Mouse (Mus musculus): ENCODE measurements at regions not wholly inside any gene's neighbourhood (a gene's known extent, or its start where the extent isn't known, plus 50 kb on each side); places are given as distances from the start of the nearest gene placed in this dataset.

GRCm38 (mm10) chr7:137745575-137745974, 308.2 kb downstream of the Glrx3 start:
- intact Hi-C loops (cut with DNase I): no loop called here
- no peak for DNase-seq

DNA sequence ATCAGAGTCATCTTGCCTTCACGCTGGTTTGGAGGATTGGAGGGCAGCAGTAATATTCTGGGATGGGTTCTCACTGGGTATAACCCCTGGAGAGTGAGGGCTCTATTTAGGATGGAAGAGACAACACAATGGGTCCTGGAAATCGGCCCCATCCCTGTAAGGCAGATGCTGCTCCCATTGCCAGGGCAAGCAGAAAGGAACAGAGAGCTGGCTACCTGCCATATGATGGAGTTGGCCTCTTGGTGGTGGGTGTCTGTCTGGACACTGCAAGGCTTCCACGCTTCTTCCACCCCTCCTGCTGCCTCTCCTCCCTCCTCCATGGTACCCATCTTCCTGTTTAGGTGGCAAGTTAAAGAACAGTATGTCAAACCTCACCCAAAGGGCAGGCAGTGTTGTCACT, 308.6 kb downstream of the Glrx3 start:
- DNase-seq: peak; percentile 39
- intact Hi-C loops (cut with DNase I): no loop called here

DNA sequence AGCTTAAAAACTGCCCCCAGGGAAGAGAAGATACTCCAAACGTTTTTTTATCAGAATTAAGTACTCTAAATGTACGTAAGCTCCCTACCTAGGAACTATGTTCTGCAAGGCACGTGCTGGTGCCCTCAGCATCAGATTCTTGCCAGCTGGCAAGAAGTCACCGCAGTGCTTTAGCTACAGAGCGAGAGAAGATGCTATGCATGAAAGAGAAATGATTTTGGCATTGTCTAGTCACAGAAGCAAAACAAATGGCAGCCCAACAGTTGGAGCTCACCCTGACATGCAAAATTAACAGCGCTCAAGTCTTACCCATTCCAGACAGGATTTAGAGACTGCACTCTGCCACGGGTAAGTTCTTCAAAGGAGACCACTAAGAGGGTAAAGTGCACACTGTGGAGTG, 311.5 kb downstream of the Glrx3 start:
- intact Hi-C loops (cut with DNase I): no loop called here
- peak; percentile 49 for DNase-seq

DNA sequence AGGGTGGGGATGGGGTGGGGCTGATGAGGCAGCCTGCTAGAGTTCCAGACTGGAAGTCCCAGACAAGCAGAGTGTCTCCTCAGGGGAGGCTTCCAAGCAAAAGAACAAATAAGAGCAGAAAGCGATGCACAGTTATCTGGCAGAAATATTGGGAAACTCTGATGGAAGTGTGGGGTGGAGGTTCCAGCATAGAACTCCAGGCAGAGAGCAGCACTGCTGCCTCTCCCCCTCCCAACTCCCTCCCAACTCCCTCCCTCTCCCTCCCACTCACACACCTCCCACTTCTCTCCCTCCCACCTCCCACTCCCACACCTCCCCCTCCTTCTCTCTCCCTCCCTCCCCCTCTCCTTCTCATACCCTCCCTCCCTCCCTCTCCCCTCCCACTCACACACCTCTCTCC, 313.3 kb downstream of the Glrx3 start:
- intact Hi-C loops (cut with DNase I): no loop called here
- no peak for DNase-seq

GRCm38 (mm10) chr7:137751151-137751859, 313.9 kb downstream of the Glrx3 start:
- no peak for DNase-seq
- intact Hi-C loops (cut with DNase I): no loop called here

DNA sequence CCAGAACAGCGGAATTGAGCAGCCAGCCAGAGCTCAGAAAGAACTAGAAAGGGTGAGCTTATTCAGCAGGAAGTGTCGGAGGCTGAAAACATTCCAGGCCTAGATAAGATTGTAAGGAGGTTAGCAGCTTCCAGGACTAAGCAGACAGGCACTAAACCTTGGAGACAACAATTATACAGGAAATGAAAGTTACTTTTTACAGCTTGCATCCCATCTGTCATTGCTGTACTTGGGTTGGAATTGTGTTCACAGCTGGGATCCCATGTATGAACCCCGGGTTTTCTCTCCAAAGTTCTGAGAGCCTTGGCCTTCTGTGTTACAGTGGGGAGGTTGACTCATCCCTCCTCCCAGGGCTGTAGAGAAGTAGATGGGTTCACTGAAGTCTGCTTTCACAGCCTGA, 328.5 kb downstream of the Glrx3 start:
- no peak for DNase-seq
- intact Hi-C loops (cut with DNase I): no loop called here

DNA sequence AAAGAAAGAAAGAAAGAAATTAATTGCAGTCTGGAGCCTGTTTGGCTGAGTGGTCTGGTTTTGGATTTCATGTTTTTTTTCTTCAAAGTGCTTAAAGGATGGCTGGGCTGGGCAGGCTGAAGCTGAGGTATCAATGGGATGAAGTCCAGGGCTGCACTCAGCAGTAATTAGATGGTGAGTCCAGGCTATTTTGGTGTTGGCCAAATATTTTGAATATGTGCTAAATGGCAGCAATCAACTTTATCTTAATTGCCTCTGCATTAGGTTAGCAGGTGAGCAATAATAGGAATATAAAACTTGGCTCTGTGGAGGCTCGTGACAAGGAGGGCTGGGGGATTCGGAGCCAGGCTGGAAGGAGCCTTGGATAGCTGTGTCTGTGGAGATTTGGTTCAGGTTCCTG, 329.3 kb downstream of the Glrx3 start:
- intact Hi-C loops (cut with DNase I): no loop called here
- DNase-seq: no peak

DNA sequence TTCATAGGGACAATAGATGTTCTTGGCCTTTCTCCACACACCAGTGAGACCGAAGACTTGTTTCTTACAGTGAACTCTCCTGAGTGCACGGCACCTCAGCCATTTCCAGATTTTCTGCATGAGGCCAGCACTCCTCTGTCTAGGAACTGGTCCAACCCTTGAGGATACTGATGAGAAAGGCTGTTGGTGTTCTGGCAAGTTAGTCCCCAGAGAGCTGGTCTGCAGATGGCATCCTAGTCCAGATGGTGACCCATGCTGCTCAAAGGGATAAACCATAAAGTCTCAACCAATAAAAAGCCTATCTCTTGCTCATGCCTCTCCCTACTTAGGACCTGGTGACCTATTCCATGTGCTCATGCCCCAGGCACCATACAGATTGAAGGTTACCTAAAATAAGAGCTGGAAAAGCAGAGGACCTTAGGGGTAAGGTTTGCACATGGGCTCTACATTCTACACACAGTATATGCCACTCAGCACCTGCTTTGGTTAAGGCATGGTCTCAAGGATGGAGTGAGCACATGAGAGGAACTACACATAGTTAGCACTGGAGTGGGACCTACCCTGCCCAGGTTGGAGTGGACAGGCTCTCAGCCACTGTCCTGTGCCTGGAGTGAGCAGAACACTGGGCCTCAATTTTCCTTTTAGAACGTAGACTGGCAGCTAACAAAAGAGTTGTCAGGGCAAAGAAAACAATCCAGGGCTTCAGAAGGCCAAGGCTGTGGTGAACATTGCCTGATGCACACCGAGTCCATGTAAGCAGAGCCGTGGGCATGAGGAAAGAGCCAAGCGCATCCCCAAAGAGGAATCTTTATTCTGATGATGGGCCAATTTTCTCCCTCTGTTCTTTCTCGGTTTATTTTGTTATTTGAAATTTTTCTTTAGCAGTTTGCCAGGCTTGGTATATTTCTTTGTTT, 335.9 kb downstream of the Glrx3 start:
- peak; percentile 40 for DNase-seq
- intact Hi-C loops (cut with DNase I): no loop called here

GRCm38 (mm10) chr7:137773965-137774310, 336.5 kb downstream of the Glrx3 start:
- DNase-seq: no peak
- intact Hi-C loops (cut with DNase I): no loop called here

DNA sequence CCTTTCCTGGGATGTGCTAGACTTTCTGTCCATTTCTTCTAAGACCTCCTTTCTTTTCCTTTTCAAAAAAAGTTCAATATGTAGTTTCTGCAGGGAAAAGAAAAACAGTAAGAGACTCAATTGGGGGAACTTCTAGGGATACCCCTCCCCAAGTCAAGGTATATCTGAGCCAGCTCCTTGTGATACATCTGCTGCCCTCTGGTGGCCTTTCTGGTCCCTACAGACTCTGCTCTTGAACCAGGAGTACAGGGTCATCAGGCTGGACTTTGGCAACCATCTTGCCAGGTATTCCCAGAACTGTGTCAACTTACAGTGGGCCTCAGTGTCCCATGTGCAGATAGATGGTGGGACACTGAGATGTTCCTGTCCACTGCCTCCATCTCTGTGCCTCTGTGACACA, 346.5 kb downstream of the Glrx3 start:
- DNase-seq: peak; percentile 48
- intact Hi-C loops (cut with DNase I): no loop called here

DNA sequence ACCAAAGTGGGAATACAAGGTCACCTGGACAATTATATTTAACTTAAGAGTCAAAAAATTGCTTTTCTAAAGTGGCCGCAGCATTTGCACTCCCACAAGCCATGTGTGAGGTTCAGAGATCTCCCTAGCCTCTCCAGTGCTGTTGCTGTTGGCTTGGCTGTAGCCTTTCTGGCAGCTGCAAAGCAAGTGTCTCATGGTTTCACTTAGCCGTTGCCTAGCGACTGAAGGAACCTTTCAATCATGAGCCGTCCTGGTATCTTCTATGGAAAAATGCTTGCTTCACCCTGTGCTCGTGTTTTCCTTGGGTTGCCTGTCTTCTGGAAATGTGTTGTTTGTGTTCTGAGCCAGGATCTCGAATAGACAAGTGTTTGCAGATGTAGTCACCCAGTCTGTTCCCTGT, 367.9 kb downstream of the Glrx3 start:
- peak; percentile 45 for DNase-seq
- intact Hi-C loops (cut with DNase I): no loop called here

DNA sequence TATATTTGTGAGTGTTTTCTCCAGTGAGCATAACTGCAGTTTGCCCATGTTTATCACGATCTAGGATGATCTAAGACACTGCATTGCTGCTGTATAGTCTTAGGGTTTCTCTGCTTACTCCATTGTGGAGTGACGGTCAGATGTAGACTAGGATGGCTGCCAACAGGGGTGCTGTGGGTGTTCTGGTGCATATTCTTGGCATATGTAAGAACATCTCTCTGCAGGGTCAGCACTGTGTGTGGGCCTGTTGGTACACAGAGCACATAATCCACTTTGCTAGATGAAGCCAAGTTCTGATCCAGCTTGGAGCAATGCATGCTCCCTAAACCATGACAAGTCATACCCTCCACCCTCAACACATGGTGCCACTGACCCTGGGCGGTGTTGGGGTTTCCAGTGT, 375.4 kb downstream of the Glrx3 start:
- peak; percentile 63 for DNase-seq
- intact Hi-C loops (cut with DNase I): no loop called here

DNA sequence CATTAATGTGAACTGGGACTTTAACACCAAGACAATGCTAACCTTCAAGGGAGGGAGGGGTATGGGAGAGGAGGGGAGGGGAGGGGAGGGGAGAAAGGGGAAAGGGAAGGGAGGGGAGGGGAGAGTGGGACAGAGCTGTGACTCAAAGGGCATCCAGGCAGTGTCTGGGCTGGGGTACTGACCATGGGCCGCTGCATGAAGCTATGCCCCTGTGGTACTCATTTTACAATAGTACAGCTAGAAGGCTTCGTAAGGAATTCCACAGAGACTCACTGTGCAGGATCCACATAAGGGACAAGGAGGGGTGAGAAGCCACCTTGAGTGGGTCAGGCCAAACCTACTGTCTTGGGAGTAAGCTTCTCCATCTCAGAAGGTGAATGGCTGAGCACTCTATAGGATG, 403.1 kb downstream of the Glrx3 start:
- DNase-seq: no peak
- intact Hi-C loops (cut with DNase I): no loop called here

- intact Hi-C loops (cut with DNase I): no loop called here
- no peak for DNase-seq
Measured at GRCm38 (mm10) chr7:137841044-137841443, 403.6 kb downstream of the Glrx3 start.

- no peak for DNase-seq
- intact Hi-C loops (cut with DNase I): no loop called here
Measured at GRCm38 (mm10) chr7:137841456-137842100, 404.2 kb downstream of the Glrx3 start.

DNA sequence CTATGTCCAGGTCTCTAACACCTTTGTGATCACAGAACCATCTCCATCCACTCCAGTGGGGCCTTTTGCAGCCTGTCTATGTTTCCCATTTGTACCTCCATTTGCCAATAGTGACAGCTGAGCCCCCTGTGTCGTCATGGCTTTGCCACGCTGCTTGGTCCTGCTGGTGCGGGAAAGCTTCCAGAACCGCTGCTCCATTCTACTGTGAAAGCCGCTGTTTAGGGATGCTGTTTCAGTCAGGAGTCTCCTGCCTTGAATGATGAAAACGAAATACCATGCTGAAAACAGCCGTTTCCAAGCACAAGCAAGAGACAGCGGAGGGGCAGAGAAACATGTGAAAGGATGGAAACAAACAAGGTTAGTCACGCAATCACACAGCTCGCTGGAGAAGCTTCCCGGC, 410.4 kb downstream of the Glrx3 start:
- DNase-seq: peak; percentile 86
- intact Hi-C loops (cut with DNase I): no loop called here

GRCm38 (mm10) chr7:137851061-137851460, 413.6 kb downstream of the Glrx3 start:
- intact Hi-C loops (cut with DNase I): no loop called here
- DNase-seq: no peak

- DNase-seq: no peak
- intact Hi-C loops (cut with DNase I): no loop called here
Measured at GRCm38 (mm10) chr7:137859681-137860080, 422.3 kb downstream of the Glrx3 start.

DNA sequence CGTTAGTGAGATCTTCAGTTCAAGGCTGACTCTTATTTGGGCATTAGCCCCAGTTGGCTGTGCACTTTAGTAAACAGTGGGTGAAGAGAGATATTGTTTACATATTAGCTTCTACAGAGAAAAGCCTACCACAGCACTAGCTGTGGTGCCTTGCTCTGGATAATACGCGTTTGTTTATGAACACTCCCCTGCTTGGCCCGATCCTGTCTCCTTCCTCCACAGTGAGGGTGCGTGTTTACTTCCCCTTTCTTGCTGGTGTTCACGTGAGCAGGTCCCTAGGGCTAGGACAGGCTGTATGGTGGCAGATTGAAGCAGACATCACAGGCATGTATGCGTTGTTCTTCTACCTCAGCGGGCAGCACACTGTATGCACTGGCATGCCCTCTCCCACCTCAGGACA, 423.1 kb downstream of the Glrx3 start:
- intact Hi-C loops (cut with DNase I): no loop called here
- no peak for DNase-seq

DNA sequence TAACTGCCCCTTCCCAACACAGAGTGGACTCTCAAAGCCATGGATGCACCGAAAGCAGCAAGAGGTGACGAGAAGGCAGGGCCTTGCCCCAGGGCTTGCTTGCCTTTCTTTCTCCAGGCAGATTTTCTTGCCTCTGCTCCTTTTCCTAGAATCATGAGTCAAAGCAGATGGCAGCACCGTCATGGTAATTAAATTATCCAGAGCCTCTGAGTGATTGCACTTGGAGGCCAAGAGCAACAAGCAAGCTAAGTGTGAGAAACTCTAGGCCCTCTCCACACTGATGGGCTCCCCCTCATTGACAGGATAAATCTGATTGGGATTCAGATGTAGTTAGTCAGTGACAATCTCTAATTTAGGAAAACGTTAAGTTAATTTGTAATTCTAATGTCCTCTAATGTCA, 427.5 kb downstream of the Glrx3 start:
- intact Hi-C loops (cut with DNase I): no loop called here
- no peak for DNase-seq

GRCm38 (mm10) chr7:137865457-137865856, 428.0 kb downstream of the Glrx3 start:
- DNase-seq: no peak
- intact Hi-C loops (cut with DNase I): no loop called here

DNA sequence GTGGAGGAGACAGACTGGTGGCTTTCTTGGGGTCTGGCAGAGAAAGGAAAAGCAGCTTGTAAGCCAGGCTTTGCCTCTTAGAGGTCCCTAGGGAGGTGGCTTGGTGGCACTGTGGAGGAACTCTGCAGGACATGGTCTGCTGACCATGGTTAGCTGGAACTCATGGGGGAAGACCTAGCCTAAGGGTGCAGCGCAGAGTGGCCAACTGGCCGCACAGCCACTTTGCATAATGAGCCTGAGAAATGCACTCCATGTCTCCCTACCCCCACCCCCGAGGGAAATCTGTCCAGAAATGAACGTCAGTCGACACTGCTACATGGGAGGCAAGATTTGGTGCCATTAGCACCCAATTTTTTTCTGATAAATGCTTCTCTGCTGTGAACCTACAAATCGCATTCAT, 429.5 kb downstream of the Glrx3 start:
- intact Hi-C loops (cut with DNase I): no loop called here
- no peak for DNase-seq
